Mouse (Mus musculus) layer of hippocampus, adult 2 months (tissue): ENCODE measurements around the gene Nradd. TPM values are rescaled to one million over a fixed set of nuclear protein-coding genes. Genes with fewer than 3 reads are reported as not detected.

Experiments used
- DNase-seq, 2 experiments: peaks; one replicate each; pipeline ENCODE4 v3.0.0; 2022; ENCODE audit warnings: low spot score in 2 of 2
- H3K27ac ChIP-seq: fragments of 200-600 bp; 2 replicates; pipeline ENCODE4 v1.8.1; 2022
- H3K4me3 ChIP-seq: fragments of 200-600 bp; 2 replicates; pipeline ENCODE4 v1.8.1; 2022; ENCODE audit warnings: mild to moderate bottlenecking
- CTCF ChIP-seq: fragments of 200-600 bp; conservative IDR thresholded peaks from 2 replicates; pipeline ENCODE4 v1.8.1; 2022; ENCODE audit warnings: antibody characterized with exemption, mild to moderate bottlenecking, moderate library complexity
- microRNA-seq, 2 experiments: library from miRNA; unstranded; fragments of <30 nt; microRNA quantifications; one replicate each; pipeline ENCODE4 v1.2.0; 2021
- total RNA-seq, 2 experiments: library from RNA; stranded (reverse); gene quantifications; 2 replicates each; pipeline ENCODE4 v1.2.3; 2021

Gene Nradd
- total RNA-seq, 2 experiments from 2014 or later, result 1.9 to 3.4 TPM

GRCm38 (mm10) chr9:110622621-110623219 lies 1.5 kb downstream of the Nradd start:
- DNase-seq, result no peak
- Histone ChIP-seq H3K4me3 (no peak overlapping the region), H3K27ac (no peak overlapping the region)
- TF ChIP-seq CTCF, result no peak

- Histone ChIP-seq H3K4me3 (no peak overlapping the region), H3K27ac (no peak overlapping the region)
- no peak for TF ChIP-seq CTCF
- no peak for DNase-seq
These were observed 3.6 kb downstream of the Nradd start for GRCm38 (mm10) chr9:110620685-110621084.

- H3K4me3 ChIP-seq, result no peak overlapping the region
- DNase-seq, result no peak
- TF ChIP-seq CTCF, result peak; percentile 20; the same call in 1 of the 2 replicates
- H3K27ac ChIP-seq, result no peak overlapping the region
These were observed 4.1 kb downstream of the Nradd start for GRCm38 (mm10) chr9:110620180-110620579.

GRCm38 (mm10) chr9:110617081-110617480 lies 7.2 kb downstream of the Nradd start:
- Histone ChIP-seq H3K4me3 (no peak overlapping the region), H3K27ac (no peak overlapping the region)
- no peak for DNase-seq
- TF ChIP-seq CTCF, result no peak

- no peak for DNase-seq
- Histone ChIP-seq H3K27ac (0 out of 2 replicates have a peak overlapping the region, but pooled peaks have one; percentile 1), H3K4me3 (no peak overlapping the region)
- TF ChIP-seq CTCF, result no peak
These were observed 12.8 kb downstream of the Nradd start for GRCm38 (mm10) chr9:110611471-110611870.

- no peak for TF ChIP-seq CTCF
- DNase-seq, result no peak
- no peak overlapping the region for H3K4me3 ChIP-seq
- H3K27ac ChIP-seq, result no peak overlapping the region
These were observed 40.7 kb downstream of the Nradd start for GRCm38 (mm10) chr9:110583521-110583920.

GRCm38 (mm10) chr9:110582161-110582560 lies 42.1 kb downstream of the Nradd start:
- H3K27ac ChIP-seq, result no peak overlapping the region
- H3K4me3 ChIP-seq, result no peak overlapping the region
- no peak for TF ChIP-seq CTCF
- DNase-seq, result no peak

Small RNA genes within 50 kb of the gene (microRNA-seq; reads per million reads assigned to microRNA genes)
- gene Mir8107, result 0 to 0.64 reads per million in 2 experiments

Other genes with a start within 250 kb of the Nradd start
- gene Ptpn23, start 216.2 kb downstream of the Nradd start, total RNA-seq, result 10 to 100 TPM; 57.2 to 57.8 TPM
- gene Ngp, start 204.7 kb downstream of the Nradd start, total RNA-seq, result not detected
- gene Klhl18, start 147.8 kb downstream of the Nradd start, total RNA-seq, result 10 to 100 TPM; 22.0 to 25.4 TPM
- 1 to 10 TPM; 3.5 to 3.7 TPM for gene Kif9, start 147.5 kb downstream of the Nradd start, total RNA-seq
- 10 to 100 TPM; 50.9 to 64.9 TPM for gene Setd2, start 91.9 kb downstream of the Nradd start, total RNA-seq
- 10 to 100 TPM; 17.7 to 18.0 TPM for gene Nbeal2, start 29.7 kb upstream of the Nradd start, total RNA-seq
- 10 to 100 TPM; 50.2 to 66.0 TPM for gene Ccdc12, start 32.1 kb upstream of the Nradd start, total RNA-seq
- gene Myl3, start 117.4 kb upstream of the Nradd start, total RNA-seq, result not detected
- 1 to 10 TPM; 4.4 to 5.0 TPM for gene Pth1r, start 122.7 kb upstream of the Nradd start, total RNA-seq
- gene Prss42, start 173.7 kb upstream of the Nradd start, total RNA-seq, result not detected
- gene Prss44, start 189.5 kb upstream of the Nradd start, total RNA-seq, result not detected
- under 1 TPM; 0.15 to 0.25 TPM for gene Prss43, start 202.2 kb upstream of the Nradd start, total RNA-seq
- under 1 TPM in 1 of 2 experiments, not detected in 1; 0.51 TPM for gene Prss45, start 210.1 kb upstream of the Nradd start, total RNA-seq
- gene Prss46, start 220.1 kb upstream of the Nradd start, total RNA-seq, result not detected
- gene Prss50, start 233.5 kb upstream of the Nradd start, total RNA-seq, result under 1 TPM; 0.32 to 0.51 TPM